Mouse (Mus musculus) brain, embryonic 14.5 days (tissue): ENCODE measurements around the gene Gm13693. TPM values are rescaled to one million over a fixed set of nuclear protein-coding genes. Genes with fewer than 3 reads are reported as not detected.
"Not testable (repeated sequence)": the region's sequence is repeated elsewhere in the genome, so short reads cannot be mapped to it uniquely, and the experiment has no call there.

Source experiments
- DNase-seq: peaks from one replicate; pipeline ENCODE4 v3.0.0-alpha.2; 2011; ENCODE audit warnings: low read depth
- CTCF ChIP-seq: fragments of 200-500 bp; IDR thresholded peaks from 2 replicates; pipeline ENCODE4 v1.5.1; 2012; ENCODE audit warnings: inconsistent platforms, mild to moderate bottlenecking, moderate library complexity, borderline replicate concordance; ENCODE audit not compliant: insufficient read depth, insufficient read length; ENCODE audit errors: extremely low read depth
- POLR2A ChIP-seq: fragments of 200-500 bp; IDR thresholded peaks from 2 replicates; pipeline ENCODE4 v1.6.1; 2012; ENCODE audit warnings: mild to moderate bottlenecking, inconsistent platforms, borderline replicate concordance; ENCODE audit not compliant: poor library complexity, insufficient read depth, insufficient read length, severe bottlenecking; ENCODE audit errors: extremely low read depth
- polyA plus RNA-seq: library from polyadenylated mRNA; depleted of rRNA; stranded (reverse); fragments of >200 nt; gene quantifications from 2 replicates; pipeline ENCODE4 v1.2.3, GENCODE M21; 2012; rRNA removed

The Gm13693 gene
- not detected in 2 replicates for polyA plus RNA-seq

- DNase-seq = not testable (repeated sequence)
These were observed at the start of gene Gm13693 for GRCm38 (mm10) chr2:83961203-83961602. Gene Gm13693 (plus strand): TSS chr2:83961503.

DNA sequence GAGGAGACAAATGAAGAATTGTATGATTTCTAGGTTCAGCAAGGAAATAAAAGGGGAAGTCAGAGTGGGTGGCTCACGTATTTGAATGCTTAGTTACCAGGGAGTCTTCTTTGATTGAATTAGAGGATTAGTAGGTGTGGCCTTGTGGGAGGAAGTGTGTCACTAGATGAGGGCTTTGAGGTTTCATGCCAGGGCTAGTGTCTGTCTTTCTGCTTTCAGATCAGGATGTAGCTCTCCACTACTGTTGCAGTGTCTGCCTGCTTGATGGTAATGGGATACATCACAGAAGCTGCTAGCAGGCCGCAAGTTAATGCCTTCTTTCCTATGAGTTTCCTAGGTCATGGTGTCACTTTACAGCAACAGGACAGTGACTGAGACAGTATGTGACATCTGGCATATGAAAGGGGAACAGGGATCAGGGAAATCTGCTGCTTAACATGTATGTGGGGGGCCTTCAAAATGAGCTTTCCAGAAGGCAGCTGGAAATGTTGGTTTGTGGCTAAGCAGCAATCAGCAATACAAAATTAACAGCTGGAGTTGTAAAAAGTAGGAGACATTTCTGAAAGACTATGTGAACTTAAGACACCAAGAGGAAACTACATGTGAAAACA lies 31.7 kb upstream of the Gm13693 start:
- TF ChIP-seq CTCF = no peak
- no peak for TF ChIP-seq POLR2A
- DNase-seq = no peak

DNA sequence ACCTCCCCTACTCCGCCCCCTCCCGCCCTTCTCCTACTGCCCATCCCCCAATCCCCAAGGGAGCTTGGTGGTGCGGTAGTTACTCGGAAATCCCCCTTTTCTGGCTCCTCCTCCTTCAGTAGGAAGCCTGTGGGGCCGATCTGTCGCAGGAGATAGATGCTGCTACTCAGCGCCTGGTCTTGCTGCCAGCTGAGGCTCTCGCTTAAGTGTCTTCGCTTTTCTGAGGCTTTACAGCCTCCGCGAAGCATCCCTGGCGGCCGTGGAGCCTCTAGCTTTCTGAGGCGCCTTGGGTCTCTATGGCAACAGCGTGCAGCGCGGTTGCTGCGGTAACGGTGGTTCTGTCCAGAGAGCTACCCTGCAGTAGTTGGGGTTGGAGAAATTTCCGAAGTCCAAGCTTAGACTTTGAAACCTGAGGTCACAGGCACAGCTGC lies 20.4 kb upstream of the Gm13693 start, which contains the start of gene Zswim2:
Gene Zswim2 (minus strand): TSS at position 298 of the 431 bp plus-strand sequence.
- peak; percentile 95 for DNase-seq
- no peak for TF ChIP-seq POLR2A
- TF ChIP-seq CTCF = peak; percentile 2; the same call in 1 of the 2 replicates

DNA sequence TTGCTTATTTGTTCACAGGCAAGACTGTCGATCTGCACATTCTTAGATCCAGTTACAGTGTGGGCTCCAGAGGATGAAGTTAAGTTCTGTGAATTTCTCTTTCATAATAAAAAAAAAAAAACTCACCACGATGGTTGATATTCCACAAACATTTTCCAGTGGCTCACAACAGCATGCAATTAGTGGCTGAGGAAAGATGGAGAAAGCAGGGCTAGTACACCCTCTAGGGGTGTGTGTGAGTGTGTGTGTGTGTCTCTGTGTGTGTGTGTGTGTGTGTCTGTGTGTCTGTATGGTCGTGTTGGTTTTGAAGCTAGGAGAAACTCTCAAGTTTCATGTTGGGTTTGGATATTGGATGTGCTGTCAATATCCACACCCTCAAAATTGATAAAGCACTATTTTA lies 19.9 kb upstream of the Gm13693 start:
- DNase-seq = no peak
- TF ChIP-seq POLR2A (no peak), CTCF (no peak)

GRCm38 (mm10) chr2:83941792-83942191 lies 19.5 kb upstream of the Gm13693 start:
- TF ChIP-seq CTCF (no peak), POLR2A (no peak)
- DNase-seq = no peak

DNA sequence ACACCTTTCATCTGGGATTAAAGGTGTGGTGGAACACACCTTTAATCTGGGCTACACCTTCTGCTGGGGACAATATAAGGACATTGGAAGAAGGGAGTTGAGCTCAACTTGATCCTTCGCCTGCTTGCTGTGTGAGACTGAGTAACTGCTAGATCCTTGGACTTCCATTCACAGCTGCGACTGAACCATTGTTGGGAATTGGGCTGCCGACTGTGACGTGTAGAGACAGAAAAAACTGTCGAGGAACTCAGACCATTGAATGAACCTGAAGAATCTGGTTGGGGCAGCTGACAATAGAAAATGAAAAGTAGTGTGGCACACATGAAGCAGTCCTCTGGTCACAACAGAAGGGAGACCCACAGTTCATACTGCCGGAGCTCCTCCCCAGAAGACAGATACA lies 5.9 kb upstream of the Gm13693 start, which contains the start of gene Gm13698:
Gene Gm13698 (plus strand): TSS at position 301 of the 400 bp plus-strand sequence.
- not testable (repeated sequence) for DNase-seq

DNA sequence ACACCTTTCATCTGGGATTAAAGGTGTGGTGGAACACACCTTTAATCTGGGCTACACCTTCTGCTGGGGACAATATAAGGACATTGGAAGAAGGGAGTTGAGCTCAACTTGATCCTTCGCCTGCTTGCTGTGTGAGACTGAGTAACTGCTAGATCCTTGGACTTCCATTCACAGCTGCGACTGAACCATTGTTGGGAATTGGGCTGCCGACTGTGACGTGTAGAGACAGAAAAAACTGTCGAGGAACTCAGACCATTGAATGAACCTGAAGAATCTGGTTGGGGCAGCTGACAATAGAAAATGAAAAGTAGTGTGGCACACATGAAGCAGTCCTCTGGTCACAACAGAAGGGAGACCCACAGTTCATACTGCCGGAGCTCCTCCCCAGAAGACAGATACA lies 5.7 kb downstream of the Gm13693 start, which contains the start of gene Gm13695:
Gene Gm13695 (plus strand): TSS at position 301 of the 400 bp plus-strand sequence.
- DNase-seq = not testable (repeated sequence)

GRCm38 (mm10) chr2:83972823-83973222 lies 11.5 kb downstream of the Gm13693 start, which contains the start of gene Gm13696:
Gene Gm13696 (plus strand): TSS chr2:83973123.
- not testable (repeated sequence) for DNase-seq

DNA sequence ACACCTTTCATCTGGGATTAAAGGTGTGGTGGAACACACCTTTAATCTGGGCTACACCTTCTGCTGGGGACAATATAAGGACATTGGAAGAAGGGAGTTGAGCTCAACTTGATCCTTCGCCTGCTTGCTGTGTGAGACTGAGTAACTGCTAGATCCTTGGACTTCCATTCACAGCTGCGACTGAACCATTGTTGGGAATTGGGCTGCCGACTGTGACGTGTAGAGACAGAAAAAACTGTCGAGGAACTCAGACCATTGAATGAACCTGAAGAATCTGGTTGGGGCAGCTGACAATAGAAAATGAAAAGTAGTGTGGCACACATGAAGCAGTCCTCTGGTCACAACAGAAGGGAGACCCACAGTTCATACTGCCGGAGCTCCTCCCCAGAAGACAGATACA lies 17.3 kb downstream of the Gm13693 start, which contains the start of gene Gm13694:
Gene Gm13694 (plus strand): TSS at position 301 of the 400 bp plus-strand sequence.
- DNase-seq = not testable (repeated sequence)

GRCm38 (mm10) chr2:83984443-83984842 lies 23.1 kb downstream of the Gm13693 start, which contains the start of gene Gm13697:
Gene Gm13697 (plus strand): TSS chr2:83984743.
- not testable (repeated sequence) for DNase-seq

GRCm38 (mm10) chr2:83990253-83990652 lies 28.9 kb downstream of the Gm13693 start, which contains the start of gene Gm13691:
Gene Gm13691 (plus strand): TSS chr2:83990553.
- DNase-seq = not testable (repeated sequence)

DNA sequence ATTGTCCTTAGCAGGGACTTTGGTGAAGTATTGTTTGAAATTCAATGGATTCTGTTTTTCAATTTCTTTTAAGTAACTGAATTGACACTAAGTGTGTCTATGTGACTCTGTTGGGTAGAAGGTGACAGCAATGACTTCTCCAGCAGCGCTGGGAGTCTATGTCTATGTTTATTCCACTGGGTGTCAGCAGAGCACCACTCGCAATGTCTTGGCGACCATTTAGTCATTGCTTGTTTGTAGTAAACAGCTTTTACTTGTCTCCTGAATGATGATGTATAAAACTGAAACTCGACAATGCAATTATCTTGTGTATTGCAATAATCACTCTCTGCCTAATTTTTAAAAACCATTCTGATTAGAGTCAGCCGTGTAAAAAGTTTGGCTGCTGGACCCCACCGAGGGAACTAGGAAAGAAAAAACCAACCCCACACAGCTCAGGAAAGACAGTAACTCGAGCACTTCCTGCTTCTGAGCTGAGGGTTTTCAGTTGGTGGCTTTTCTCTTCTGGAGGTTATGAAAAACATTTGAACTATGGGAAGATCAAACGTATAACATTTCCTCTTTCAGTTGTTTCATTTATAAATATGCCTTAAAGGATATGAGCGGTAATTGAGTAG lies 32.4 kb downstream of the Gm13693 start:
- DNase-seq = not testable (repeated sequence)

- DNase-seq = not testable (repeated sequence)
These were observed 33.2 kb downstream of the Gm13693 start for GRCm38 (mm10) chr2:83994526-83994925.

DNA sequence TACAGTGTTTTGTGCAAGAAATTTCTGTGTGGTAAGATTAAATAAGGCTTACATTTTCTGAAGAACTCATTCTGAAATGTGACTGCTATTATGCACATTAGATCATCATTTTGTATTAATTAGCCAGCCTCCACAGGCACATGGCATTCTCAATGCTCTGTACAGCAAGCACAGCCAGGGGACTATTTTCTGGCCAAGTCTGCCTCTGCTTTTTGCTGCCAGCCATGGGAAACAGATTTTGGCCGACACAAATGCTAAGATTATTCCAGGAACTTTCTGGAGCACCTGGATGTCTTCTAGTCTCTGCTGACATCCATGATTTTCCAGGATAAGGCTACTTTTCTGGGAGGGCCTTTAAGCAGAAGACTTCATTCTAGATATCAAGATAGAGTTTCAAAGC lies 47.6 kb downstream of the Gm13693 start:
- peak; percentile 67 for DNase-seq
- no peak for TF ChIP-seq CTCF
- no peak for TF ChIP-seq POLR2A
